Mouse (Mus musculus): ENCODE measurements around the gene Gabrr2.
"Not testable (repeated sequence)": the region's sequence is repeated elsewhere in the genome, so short reads cannot be mapped to it uniquely, and the experiment has no call there.

The Gabrr2 gene

GRCm38 (mm10) chr4:33070326-33070725 is 7.5 kb downstream of the Gabrr2 start:
- DNase-seq (ENCODE audit: low spot score) = no peak

GRCm38 (mm10) chr4:33071337-33071736 is 8.5 kb downstream of the Gabrr2 start:
- no peak for DNase-seq (ENCODE audit: low spot score)

- DNase-seq (ENCODE audit: low spot score) = no peak
Observed at GRCm38 (mm10) chr4:33072526-33073161, 9.8 kb downstream of the Gabrr2 start.

GRCm38 (mm10) chr4:33074406-33074805 is 11.6 kb downstream of the Gabrr2 start:
- DNase-seq (ENCODE audit: low spot score) = no peak

- no peak for DNase-seq (ENCODE audit: low spot score)
Observed at GRCm38 (mm10) chr4:33074851-33075250, 12.1 kb downstream of the Gabrr2 start.

- DNase-seq (ENCODE audit: low spot score) = no peak
Observed at GRCm38 (mm10) chr4:33075776-33076524, 13.2 kb downstream of the Gabrr2 start.

GRCm38 (mm10) chr4:33077161-33077560 is 14.4 kb downstream of the Gabrr2 start:
- DNase-seq (ENCODE audit: low spot score) = no peak

- DNase-seq (ENCODE audit: low spot score) = no peak
Observed at GRCm38 (mm10) chr4:33077724-33078123, 14.9 kb downstream of the Gabrr2 start.

- DNase-seq (ENCODE audit: low spot score) = no peak
Observed at GRCm38 (mm10) chr4:33078492-33078891, 15.7 kb downstream of the Gabrr2 start.

GRCm38 (mm10) chr4:33099118-33099694 is 36.4 kb downstream of the Gabrr2 start:
- no peak for DNase-seq (ENCODE audit: low spot score)

GRCm38 (mm10) chr4:33109720-33110458 is 47.1 kb downstream of the Gabrr2 start:
- no peak for DNase-seq (ENCODE audit: low spot score)

GRCm38 (mm10) chr4:33110845-33111244 is 48.0 kb downstream of the Gabrr2 start:
- no peak for DNase-seq (ENCODE audit: low spot score)

GRCm38 (mm10) chr4:33111358-33111757 is 48.6 kb downstream of the Gabrr2 start:
- no peak for DNase-seq (ENCODE audit: low spot score)

- not testable (repeated sequence) for DNase-seq (ENCODE audit: low spot score)
Observed at GRCm38 (mm10) chr4:33112866-33113265, 50.1 kb downstream of the Gabrr2 start.

GRCm38 (mm10) chr4:33119118-33119517 is 56.3 kb downstream of the Gabrr2 start:
- DNase-seq (ENCODE audit: low spot score) = peak; percentile 90

GRCm38 (mm10) chr4:33124493-33124892 is 61.7 kb downstream of the Gabrr2 start:
- peak; percentile 29 for DNase-seq (ENCODE audit: low spot score)

- DNase-seq (ENCODE audit: low spot score) = no peak
Observed at GRCm38 (mm10) chr4:33125409-33126084, 62.7 kb downstream of the Gabrr2 start.

GRCm38 (mm10) chr4:33132221-33132620 is 69.4 kb downstream of the Gabrr2 start, which contains the start of gene Gabrr1:
Gene Gabrr1, plus strand, starts transcription at chr4:33132521.
- no peak for DNase-seq (ENCODE audit: low spot score)

All from layer of hippocampus, adult 9-10 months (tissue).